Mouse (Mus musculus) adrenal gland, postnatal 4 days (tissue): ENCODE results near the gene Syt1. TPM values are rescaled to one million over a fixed set of nuclear protein-coding genes. Genes with fewer than 3 reads are reported as not detected.

Source experiments
- DNase-seq, 2 experiments: peaks; one replicate each; pipeline ENCODE4 v3.0.0; 2021 to 2022; ENCODE audit warnings: low spot score in 2 of 2, mixed read lengths in 2 of 2
- total RNA-seq, 2 experiments: library from RNA; stranded (reverse); gene quantifications; 2 replicates each; pipeline ENCODE4 v1.2.3; 2021

Syt1 gene
- total RNA-seq, 2 experiments from 2014 or later = 24.9 to 30.7 TPM

- no peak for DNase-seq
Observed at GRCm38 (mm10) chr10:108581555-108582396, 429.0 kb downstream of the Syt1 start.

GRCm38 (mm10) chr10:108580786-108581420 lies 429.9 kb downstream of the Syt1 start:
- DNase-seq = no peak

- no peak for DNase-seq
Observed at GRCm38 (mm10) chr10:108579396-108579795, 431.4 kb downstream of the Syt1 start.

GRCm38 (mm10) chr10:108577611-108578010 lies 433.2 kb downstream of the Syt1 start:
- DNase-seq = no peak

GRCm38 (mm10) chr10:108572764-108573163 lies 438.0 kb downstream of the Syt1 start:
- no peak for DNase-seq

GRCm38 (mm10) chr10:108571104-108571503 lies 439.7 kb downstream of the Syt1 start:
- DNase-seq = no peak

- DNase-seq = no peak
Observed at GRCm38 (mm10) chr10:108569568-108570139, 441.1 kb downstream of the Syt1 start.

- DNase-seq = no peak
Observed at GRCm38 (mm10) chr10:108568925-108569324, 441.9 kb downstream of the Syt1 start.

- no peak for DNase-seq
Observed at GRCm38 (mm10) chr10:108568136-108568535, 442.6 kb downstream of the Syt1 start.

- no peak for DNase-seq
Observed at GRCm38 (mm10) chr10:108567456-108567855, 443.3 kb downstream of the Syt1 start.

GRCm38 (mm10) chr10:108559607-108559908 lies 451.2 kb downstream of the Syt1 start:
- no peak for DNase-seq

- DNase-seq = no peak
Observed at GRCm38 (mm10) chr10:108558812-108559606, 451.8 kb downstream of the Syt1 start.

- DNase-seq = no peak
Observed at GRCm38 (mm10) chr10:108552544-108552943, 458.2 kb downstream of the Syt1 start.

GRCm38 (mm10) chr10:108545715-108546114 lies 465.1 kb downstream of the Syt1 start:
- DNase-seq = no peak

- no peak for DNase-seq
Observed at GRCm38 (mm10) chr10:108541555-108541954, 469.2 kb downstream of the Syt1 start.

- no peak for DNase-seq
Observed at GRCm38 (mm10) chr10:108538546-108538945, 472.2 kb downstream of the Syt1 start.

- peak in 1 of 2 experiments; percentile 6 for DNase-seq
Observed at GRCm38 (mm10) chr10:108537641-108538040, 473.1 kb downstream of the Syt1 start.

- no peak for DNase-seq
Observed at GRCm38 (mm10) chr10:108535922-108536321, 474.9 kb downstream of the Syt1 start.

GRCm38 (mm10) chr10:108534112-108534511 lies 476.7 kb downstream of the Syt1 start:
- DNase-seq = no peak

GRCm38 (mm10) chr10:108532916-108533315 lies 477.9 kb downstream of the Syt1 start:
- no peak for DNase-seq

GRCm38 (mm10) chr10:108532283-108532682 lies 478.5 kb downstream of the Syt1 start:
- no peak for DNase-seq

- DNase-seq = no peak
Observed at GRCm38 (mm10) chr10:108531641-108532040, 479.1 kb downstream of the Syt1 start.
